Mouse (Mus musculus): ENCODE data around the gene Dusp5. TPM values are rescaled to one million over a fixed set of nuclear protein-coding genes. Genes with fewer than 3 reads are reported as not detected.
"Not testable (repeated sequence)": the region's sequence is repeated elsewhere in the genome, so short reads cannot be mapped to it uniquely, and the experiment has no call there.

Dusp5 gene
- polyA plus RNA-seq, 1 experiment from 2014 or later, result 2.9 TPM

GRCm38 (mm10) chr19:53492528-53492927 lies 36.4 kb upstream of the Dusp5 start:
- H3K4me2 ChIP-seq, result no peak overlapping the region
- no peak overlapping the region for H3K4me3 ChIP-seq (ENCODE audit: low read depth, low read length)
- H3K36me3 ChIP-seq (ENCODE audit: control insufficient read depth, insufficient read depth, low read length), result no peaks in the 10 kb centered on the region
- H3K27ac ChIP-seq (ENCODE audit: low read depth, low read length), result no peak overlapping the region
- no peak for DNase-seq (ENCODE audit: low spot score, missing footprints)
- no peak overlapping the region for H3K9ac ChIP-seq (ENCODE audit: low read length)
- no peaks in the 10 kb centered on the region for H3K9me3 ChIP-seq (ENCODE audit: control insufficient read depth, low read length)
- no peaks in the 10 kb centered on the region for H3K27me3 ChIP-seq (ENCODE audit: control insufficient read depth, insufficient read depth, low read length)
- WGBS, result 76% methylated on average over 4 of the region's 4 CpGs
- no peaks in the 10 kb centered on the region for H3K4me1 ChIP-seq (ENCODE audit: control insufficient read depth, insufficient read depth, low read length)
- ATAC-seq (ENCODE audit: low FRiP score), result no peak

DNA sequence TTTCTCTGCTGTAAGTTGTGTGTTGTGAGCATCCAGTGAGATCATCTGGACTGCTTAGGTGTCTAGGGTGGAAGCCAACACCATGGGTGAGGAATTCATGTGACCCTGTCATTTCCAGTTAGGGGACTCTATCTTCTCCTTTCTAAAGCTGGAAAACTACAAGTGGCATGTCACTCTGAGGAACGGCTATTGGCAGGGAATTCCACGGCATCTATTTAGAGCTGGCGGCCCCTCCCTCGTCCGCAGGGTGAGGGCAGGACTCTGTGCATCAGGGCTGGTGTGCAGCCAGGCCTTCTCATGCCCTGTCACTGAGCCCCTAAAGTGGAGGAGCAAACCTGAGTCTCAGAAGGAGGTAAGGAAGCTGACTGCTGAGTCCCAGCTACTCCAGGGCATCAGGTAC lies 35.0 kb upstream of the Dusp5 start:
- ATAC-seq (ENCODE audit: low FRiP score) (no peak), DNase-seq (ENCODE audit: low spot score, missing footprints) (no peak)
- no peak overlapping the region for H3K9ac ChIP-seq (ENCODE audit: low read length)
- H3K4me3 ChIP-seq (ENCODE audit: low read depth, low read length), result no peak overlapping the region
- no peaks in the 10 kb centered on the region for H3K36me3 ChIP-seq (ENCODE audit: control insufficient read depth, insufficient read depth, low read length)
- no peak overlapping the region for H3K27ac ChIP-seq (ENCODE audit: low read depth, low read length)
- 79% methylated on average over 5 of the region's 5 CpGs for WGBS
- H3K4me2 ChIP-seq, result no peak overlapping the region
- no peaks in the 10 kb centered on the region for H3K27me3 ChIP-seq (ENCODE audit: control insufficient read depth, insufficient read depth, low read length)
- H3K4me1 ChIP-seq (ENCODE audit: control insufficient read depth, insufficient read depth, low read length), result no peaks in the 10 kb centered on the region
- no peaks in the 10 kb centered on the region for H3K9me3 ChIP-seq (ENCODE audit: control insufficient read depth, low read length)

GRCm38 (mm10) chr19:53497910-53498309 lies 31.0 kb upstream of the Dusp5 start:
- ATAC-seq (ENCODE audit: low FRiP score), result no peak
- no peak overlapping the region for H3K4me3 ChIP-seq (ENCODE audit: low read depth, low read length)
- H3K4me2 ChIP-seq, result no peak overlapping the region
- no peak for DNase-seq (ENCODE audit: low spot score, missing footprints)
- 66% methylated on average over 3 of the region's 3 CpGs for WGBS
- no peaks in the 10 kb centered on the region for H3K36me3 ChIP-seq (ENCODE audit: control insufficient read depth, insufficient read depth, low read length)
- no peaks in the 10 kb centered on the region for H3K4me1 ChIP-seq (ENCODE audit: control insufficient read depth, insufficient read depth, low read length)
- H3K9me3 ChIP-seq (ENCODE audit: control insufficient read depth, low read length), result no peaks in the 10 kb centered on the region
- H3K27ac ChIP-seq (ENCODE audit: low read depth, low read length), result no peak overlapping the region
- H3K9ac ChIP-seq (ENCODE audit: low read length), result no peak overlapping the region
- no peaks in the 10 kb centered on the region for H3K27me3 ChIP-seq (ENCODE audit: control insufficient read depth, insufficient read depth, low read length)

- Histone ChIP-seq H3K36me3 (ENCODE audit: control insufficient read depth, insufficient read depth, low read length) (no peaks in the 10 kb centered on the region), H3K27ac (ENCODE audit: low read depth, low read length) (no peak overlapping the region), H3K4me1 (ENCODE audit: control insufficient read depth, insufficient read depth, low read length) (no peaks in the 10 kb centered on the region), H3K27me3 (ENCODE audit: control insufficient read depth, insufficient read depth, low read length) (no peaks in the 10 kb centered on the region), H3K4me2 (no peak overlapping the region), H3K9me3 (ENCODE audit: control insufficient read depth, low read length) (no peaks in the 10 kb centered on the region), H3K4me3 (ENCODE audit: low read depth, low read length) (no peak overlapping the region), H3K9ac (ENCODE audit: low read length) (no peak overlapping the region)
- DNase-seq (ENCODE audit: low spot score, missing footprints), result no peak
- WGBS, result 87% methylated on average over 8 of the region's 8 CpGs
- no peak for ATAC-seq (ENCODE audit: low FRiP score)
Observed at GRCm38 (mm10) chr19:53499049-53499448, 29.9 kb upstream of the Dusp5 start.

DNA sequence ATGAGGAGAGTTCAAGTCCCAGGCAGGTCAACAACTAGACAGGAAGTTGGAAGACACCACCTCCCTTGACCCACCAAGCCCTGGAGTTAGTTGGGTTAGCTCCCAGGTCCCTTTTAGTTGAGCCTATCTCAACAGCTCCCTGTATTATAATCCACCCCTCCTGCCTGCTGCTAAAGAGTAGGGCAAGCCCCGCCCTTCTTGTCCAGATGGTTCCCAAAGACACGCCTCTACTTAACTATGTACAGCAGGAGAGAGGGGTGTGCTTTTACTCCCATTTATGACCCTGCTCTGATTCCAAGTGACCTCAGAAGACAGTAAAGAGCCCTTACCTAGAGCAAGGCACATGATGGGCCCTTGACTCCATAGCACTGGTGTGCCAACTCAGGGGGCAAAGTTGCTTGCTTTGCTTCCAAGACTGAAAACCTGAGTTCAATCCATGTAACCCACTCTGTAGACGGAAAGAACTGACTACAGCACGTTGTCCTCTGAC lies 29.4 kb upstream of the Dusp5 start:
- Histone ChIP-seq H3K9ac (ENCODE audit: low read length) (no peak overlapping the region), H3K4me1 (ENCODE audit: control insufficient read depth, insufficient read depth, low read length) (no peaks in the 10 kb centered on the region), H3K4me2 (no peak overlapping the region), H3K9me3 (ENCODE audit: control insufficient read depth, low read length) (no peaks in the 10 kb centered on the region), H3K27me3 (ENCODE audit: control insufficient read depth, insufficient read depth, low read length) (no peaks in the 10 kb centered on the region), H3K4me3 (ENCODE audit: low read depth, low read length) (no peak overlapping the region), H3K36me3 (ENCODE audit: control insufficient read depth, insufficient read depth, low read length) (no peaks in the 10 kb centered on the region), H3K27ac (ENCODE audit: low read depth, low read length) (no peak overlapping the region)
- DNase-seq (ENCODE audit: low spot score, missing footprints) (no peak), ATAC-seq (ENCODE audit: low FRiP score) (no peak)
- 87% methylated on average over 4 of the region's 4 CpGs for WGBS

DNA sequence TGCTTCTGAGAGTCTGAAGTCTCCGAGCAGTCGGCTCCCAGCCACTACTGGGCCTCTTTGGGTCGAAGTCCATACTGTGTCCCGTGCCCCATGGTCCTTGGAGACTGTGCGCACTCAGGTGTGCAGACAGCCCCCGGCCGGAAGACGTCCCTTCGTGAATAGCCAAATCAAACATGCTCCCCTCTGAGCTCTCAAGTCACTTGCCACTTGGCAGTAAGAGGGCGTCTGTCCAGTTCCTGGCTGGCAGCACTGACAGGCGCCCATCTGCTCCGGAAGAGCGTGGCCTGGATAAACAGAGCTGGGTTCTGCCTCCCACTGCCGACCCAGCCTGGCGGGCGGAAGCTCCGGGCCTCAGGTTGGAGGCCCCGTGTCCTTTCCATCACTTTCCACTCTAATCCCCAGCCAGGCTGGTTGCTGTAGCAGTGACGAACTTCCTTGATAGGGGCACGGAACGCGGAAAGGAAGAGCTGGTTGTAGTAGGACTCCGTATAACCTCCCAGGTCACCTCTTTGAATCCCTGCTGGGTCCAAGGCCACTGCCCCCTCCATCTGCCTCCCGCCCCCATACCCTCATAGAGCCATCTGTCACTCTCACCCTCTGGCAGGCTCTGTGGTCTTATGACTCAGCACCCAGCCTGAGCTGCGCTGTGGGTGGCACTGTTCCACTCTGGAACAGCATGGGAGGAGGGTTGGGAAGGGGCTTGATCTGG lies 28.5 kb upstream of the Dusp5 start:
- no peak overlapping the region for H3K27ac ChIP-seq (ENCODE audit: low read depth, low read length)
- H3K9ac ChIP-seq (ENCODE audit: low read length), result no peak overlapping the region
- no peaks in the 10 kb centered on the region for H3K36me3 ChIP-seq (ENCODE audit: control insufficient read depth, insufficient read depth, low read length)
- H3K27me3 ChIP-seq (ENCODE audit: control insufficient read depth, insufficient read depth, low read length), result no peaks in the 10 kb centered on the region
- DNase-seq (ENCODE audit: low spot score, missing footprints) (no peak), ATAC-seq (ENCODE audit: low FRiP score) (no peak; the same call in 1 of the 2 replicates)
- no peaks in the 10 kb centered on the region for H3K4me1 ChIP-seq (ENCODE audit: control insufficient read depth, insufficient read depth, low read length)
- H3K9me3 ChIP-seq (ENCODE audit: control insufficient read depth, low read length), result no peaks in the 10 kb centered on the region
- no peak overlapping the region for H3K4me2 ChIP-seq
- WGBS, result 78% methylated on average over 25 of the region's 25 CpGs
- no peak overlapping the region for H3K4me3 ChIP-seq (ENCODE audit: low read depth, low read length)

GRCm38 (mm10) chr19:53501239-53501638 lies 27.7 kb upstream of the Dusp5 start:
- WGBS, result 86% methylated on average over 7 of the region's 7 CpGs
- not testable (repeated sequence) for H3K27ac ChIP-seq (ENCODE audit: low read depth, low read length); H3K9ac ChIP-seq (ENCODE audit: low read length); H3K4me3 ChIP-seq (ENCODE audit: low read depth, low read length); H3K4me2 ChIP-seq; H3K27me3 ChIP-seq (ENCODE audit: control insufficient read depth, insufficient read depth, low read length); H3K4me1 ChIP-seq (ENCODE audit: control insufficient read depth, insufficient read depth, low read length); H3K9me3 ChIP-seq (ENCODE audit: control insufficient read depth, low read length); H3K36me3 ChIP-seq (ENCODE audit: control insufficient read depth, insufficient read depth, low read length); ATAC-seq (ENCODE audit: low FRiP score); DNase-seq (ENCODE audit: low spot score, missing footprints)

GRCm38 (mm10) chr19:53501765-53502164 lies 27.1 kb upstream of the Dusp5 start:
- Histone ChIP-seq H3K4me3 (ENCODE audit: low read depth, low read length) (no peak overlapping the region), H3K36me3 (ENCODE audit: control insufficient read depth, insufficient read depth, low read length) (no peaks in the 10 kb centered on the region), H3K4me2 (no peak overlapping the region), H3K9ac (ENCODE audit: low read length) (no peak overlapping the region), H3K27ac (ENCODE audit: low read depth, low read length) (no peak overlapping the region), H3K9me3 (ENCODE audit: control insufficient read depth, low read length) (no peaks in the 10 kb centered on the region), H3K4me1 (ENCODE audit: control insufficient read depth, insufficient read depth, low read length) (no peaks in the 10 kb centered on the region), H3K27me3 (ENCODE audit: control insufficient read depth, insufficient read depth, low read length) (no peaks in the 10 kb centered on the region)
- 89% methylated on average over 2 of the region's 2 CpGs for WGBS
- no peak for DNase-seq (ENCODE audit: low spot score, missing footprints)
- no peak for ATAC-seq (ENCODE audit: low FRiP score)

DNA sequence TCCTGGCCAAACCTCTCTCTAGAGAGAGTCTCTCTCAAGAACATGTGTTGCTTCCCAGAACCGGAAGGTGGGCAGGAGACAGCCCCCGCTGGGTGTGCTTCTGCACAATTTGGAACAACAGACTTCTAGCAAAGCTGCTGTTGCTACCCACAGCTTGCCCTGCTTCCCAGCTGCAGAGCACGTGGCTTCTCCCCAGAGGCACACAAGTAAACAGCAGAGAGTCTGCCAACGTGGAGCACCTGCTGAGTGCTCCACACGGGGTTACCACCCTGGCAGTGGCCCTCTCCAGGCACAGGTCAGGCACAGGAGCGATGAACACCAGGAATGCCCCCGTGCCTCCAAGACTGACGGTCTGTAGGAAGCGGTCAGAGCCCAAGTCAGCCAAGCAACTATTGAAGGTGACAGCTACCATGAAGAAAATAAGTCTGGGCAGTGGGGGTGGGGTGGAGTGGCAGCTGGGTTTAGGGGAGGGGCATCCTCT lies 26.0 kb upstream of the Dusp5 start:
- ATAC-seq (ENCODE audit: low FRiP score), result no peak
- Histone ChIP-seq H3K9me3 (ENCODE audit: control insufficient read depth, low read length) (no peaks in the 10 kb centered on the region), H3K4me2 (no peak overlapping the region), H3K9ac (ENCODE audit: low read length) (no peak overlapping the region), H3K4me3 (ENCODE audit: low read depth, low read length) (no peak overlapping the region), H3K27me3 (ENCODE audit: control insufficient read depth, insufficient read depth, low read length) (no peaks in the 10 kb centered on the region), H3K27ac (ENCODE audit: low read depth, low read length) (no peak overlapping the region), H3K4me1 (ENCODE audit: control insufficient read depth, insufficient read depth, low read length) (no peaks in the 10 kb centered on the region), H3K36me3 (ENCODE audit: control insufficient read depth, insufficient read depth, low read length) (no peaks in the 10 kb centered on the region)
- 57% methylated on average over 9 of the region's 9 CpGs for WGBS
- no peak for DNase-seq (ENCODE audit: low spot score, missing footprints)

All from midbrain, embryonic 11.5 days (tissue).